Mouse (Mus musculus) midbrain, embryonic 14.5 days (tissue): ENCODE measurements at regions not wholly inside any gene's neighbourhood (a gene's known extent, or its start where the extent isn't known, plus 50 kb on each side); places are given as distances from the start of the nearest gene placed in this dataset.

ENCODE experiments used
- ATAC-seq: fragments of 200-750 bp; cut with Nextera tagmentation; 2 replicates; pipeline ENCODE4 v1.8.0; 2017; ENCODE audit warnings: moderate number of reproducible peaks, moderate library complexity; ENCODE audit not compliant: low FRiP score, low TSS enrichment
- DNase-seq: peaks from one replicate; pipeline ENCODE4 v3.0.0-alpha.2; 2015
- H3K27ac ChIP-seq: fragments of 300-500 bp; sonication (generic); replicated peaks from 2 replicates; pipeline ENCODE4 v1.5.1; 2014; ENCODE audit warnings: mild to moderate bottlenecking, low read depth, low read length, moderate library complexity
- H3K27me3 ChIP-seq: fragments of 300-500 bp; sonication (generic); 2 replicates; pipeline ENCODE4 v1.6.1; 2014; ENCODE audit warnings: low read length, control low read depth, mixed read lengths; ENCODE audit not compliant: control insufficient read depth, insufficient read depth
- H3K36me3 ChIP-seq: fragments of 300-500 bp; sonication (generic); 2 replicates; pipeline ENCODE4 v1.6.1; 2014; ENCODE audit warnings: low read length, control low read depth; ENCODE audit not compliant: control insufficient read depth, insufficient read depth
- H3K4me1 ChIP-seq: fragments of 300-500 bp; sonication (generic); 2 replicates; pipeline ENCODE4 v1.6.1; 2014; ENCODE audit warnings: mild to moderate bottlenecking, antibody characterized with exemption, low read length, control low read depth; ENCODE audit not compliant: control insufficient read depth, insufficient read depth
- H3K4me2 ChIP-seq: fragments of 300-500 bp; sonication (generic); 2 replicates; pipeline ENCODE4 v1.6.1; 2014; ENCODE audit warnings: mild to moderate bottlenecking, low read length, moderate library complexity
- H3K4me3 ChIP-seq: fragments of 300-500 bp; sonication (generic); replicated peaks from 2 replicates; pipeline ENCODE4 v1.5.1; 2014; ENCODE audit warnings: low read depth, low read length
- H3K9ac ChIP-seq: fragments of 300-500 bp; sonication (generic); replicated peaks from 2 replicates; pipeline ENCODE4 v1.6.1; 2014; ENCODE audit warnings: mild to moderate bottlenecking, low read length, moderate library complexity
- H3K9me3 ChIP-seq: fragments of 300-500 bp; sonication (generic); 2 replicates; pipeline ENCODE4 v1.6.1; 2016; ENCODE audit warnings: low read length, control low read depth, mixed read lengths; ENCODE audit not compliant: control insufficient read depth
- WGBS: fragments of 180-500 bp; shearing (Covaris S2); extraction: QIAGEN DNeasy Blood & Tissue Kit; methylation state at CpG from one replicate; pipeline ENCODE4 v1.1.7; 2014; 5-methylcytosine and 5-hydroxymethylcytosine counted together

- Histone ChIP-seq H3K4me3 (no peak overlapping the region), H3K27ac (no peak overlapping the region), H3K9me3 (no peaks in the 10 kb centered on the region), H3K36me3 (no peaks in the 10 kb centered on the region), H3K4me1 (no peaks in the 10 kb centered on the region), H3K4me2 (no peak overlapping the region), H3K9ac (no peak overlapping the region), H3K27me3 (no peaks in the 10 kb centered on the region)
- no peak for ATAC-seq
- peak; percentile 5 for DNase-seq
- WGBS = 19% methylated on average over 2 of the region's 2 CpGs
Measured at GRCm38 (mm10) chr15:17180164-17180563, 451.6 kb downstream of the Cdh9 start.

- no peak overlapping the region for H3K27ac ChIP-seq
- H3K4me2 ChIP-seq = no peak overlapping the region
- no peaks in the 10 kb centered on the region for H3K27me3 ChIP-seq
- no peak overlapping the region for H3K9ac ChIP-seq
- WGBS = 70% methylated on average over 2 of the region's 2 CpGs
- no peaks in the 10 kb centered on the region for H3K36me3 ChIP-seq
- no peaks in the 10 kb centered on the region for H3K4me1 ChIP-seq
- H3K4me3 ChIP-seq = no peak overlapping the region
- no peaks in the 10 kb centered on the region for H3K9me3 ChIP-seq
- no peak for ATAC-seq
- DNase-seq = no peak
Measured at GRCm38 (mm10) chr15:17181358-17182022, 452.9 kb downstream of the Cdh9 start.

GRCm38 (mm10) chr15:17195439-17195838, 466.9 kb downstream of the Cdh9 start:
- H3K27ac ChIP-seq = no peak overlapping the region
- H3K9ac ChIP-seq = no peak overlapping the region
- DNase-seq (peak; percentile 69), ATAC-seq (no peak)
- no peaks in the 10 kb centered on the region for H3K4me1 ChIP-seq
- H3K27me3 ChIP-seq = no peaks in the 10 kb centered on the region
- no peak overlapping the region for H3K4me3 ChIP-seq
- H3K36me3 ChIP-seq = no peaks in the 10 kb centered on the region
- no peak overlapping the region for H3K4me2 ChIP-seq
- 64% methylated on average over 5 of the region's 5 CpGs for WGBS
- H3K9me3 ChIP-seq = no peaks in the 10 kb centered on the region

- WGBS = 85% methylated on average over 2 of the region's 2 CpGs
- Histone ChIP-seq H3K36me3 (no peaks in the 10 kb centered on the region), H3K4me1 (no peaks in the 10 kb centered on the region), H3K9ac (no peak overlapping the region), H3K27ac (no peak overlapping the region), H3K4me3 (no peak overlapping the region), H3K27me3 (no peaks in the 10 kb centered on the region), H3K4me2 (no peak overlapping the region), H3K9me3 (no peaks in the 10 kb centered on the region)
- no peak for DNase-seq
- no peak for ATAC-seq
Measured at GRCm38 (mm10) chr15:17204739-17205138, 476.2 kb downstream of the Cdh9 start.

- Histone ChIP-seq H3K4me2 (no peak overlapping the region), H3K27ac (no peak overlapping the region), H3K36me3 (no peaks in the 10 kb centered on the region), H3K9ac (no peak overlapping the region), H3K27me3 (no peaks in the 10 kb centered on the region), H3K4me3 (no peak overlapping the region), H3K4me1 (no peaks in the 10 kb centered on the region), H3K9me3 (no peaks in the 10 kb centered on the region)
- 50% methylated on average over 3 of the region's 3 CpGs for WGBS
- ATAC-seq = peak; percentile 50; the same call in 1 of the 2 replicates
- peak; percentile 54 for DNase-seq
Measured at GRCm38 (mm10) chr15:17245096-17245495, 516.5 kb downstream of the Cdh9 start.

GRCm38 (mm10) chr15:17289221-17289620, 560.7 kb downstream of the Cdh9 start:
- ATAC-seq (no peak), DNase-seq (no peak)
- Histone ChIP-seq H3K27ac (no peak overlapping the region), H3K4me1 (no peaks in the 10 kb centered on the region), H3K4me2 (no peak overlapping the region), H3K9me3 (no peaks in the 10 kb centered on the region), H3K36me3 (no peaks in the 10 kb centered on the region), H3K4me3 (no peak overlapping the region), H3K27me3 (no peaks in the 10 kb centered on the region), H3K9ac (no peak overlapping the region)
- WGBS = 91% methylated on average over 5 of the region's 5 CpGs
